ENCODE assay signal across 21 mouse cellular contexts in the genomic region with DNA sequence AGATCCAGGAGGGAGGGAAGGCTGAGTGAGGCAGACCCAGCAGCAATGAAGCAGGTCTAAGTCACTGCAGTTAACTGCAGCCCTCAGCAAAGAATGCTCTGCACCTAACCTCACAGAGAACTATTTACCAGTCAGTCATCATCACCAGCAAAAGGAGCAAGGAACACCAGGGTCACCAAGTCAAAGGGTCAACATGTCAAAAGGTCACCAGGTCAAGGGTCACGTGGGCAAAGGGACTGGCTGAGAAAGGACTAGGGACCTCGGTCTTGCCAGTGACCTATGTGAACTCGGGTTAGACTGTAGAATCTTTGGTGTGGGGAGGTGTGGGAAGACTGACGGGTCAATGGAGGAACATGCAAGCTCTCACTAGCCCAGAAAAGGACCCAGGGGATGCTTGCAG. TPM values are rescaled to one million over a fixed set of nuclear protein-coding genes. Genes with fewer than 3 reads are reported as not detected.
A peak's percentile ranks its signal among the peaks of the same experiment; 100 is the strongest.
DNase-seq lines count a peak whose midpoint lies in the region; ATAC-seq and TF ChIP-seq lines count a peak whose summit lies in the region.
"Had no signal": no experiment of that assay in that cellular context is flagged by ENCODE, and none has a peak within 500 bp of the region (broad histone marks: within the 10 kb centered on the region; RNA-seq: fewer than 3 reads in every experiment).

No protein-coding gene starts in this region.

- ATAC-seq in kidney, embryonic 14.5 days (ENCODE audit: low FRiP score, low TSS enrichment): no peak
- no peak for ATAC-seq in liver, embryonic 11.5 days (replicated peaks; ENCODE audit: low FRiP score)
- ATAC-seq in kidney, postnatal 0 days (replicated peaks; ENCODE audit: low FRiP score, low read depth): 0 out of 2 replicates have a peak, but pooled peaks have one; percentile 43
- ATAC-seq: forebrain, embryonic 14.5 days; hindbrain, embryonic 16.5 days; Patski had no signal

- no peak overlapping the region for H3K4me2 ChIP-seq in kidney, embryonic 14.5 days (replicated peaks; ENCODE audit: low read depth, low read length)
- H3K4me2 ChIP-seq in liver, embryonic 11.5 days: no peak overlapping the region
- no peak overlapping the region for H3K4me2 ChIP-seq in kidney, postnatal 0 days (ENCODE audit: low read length)
- H3K4me2 ChIP-seq: embryonic facial prominence, embryonic 15.5 days; heart, embryonic 12.5 days had no signal

- peak; percentile 7 for DNase-seq in kidney, adult 11 months
- DNase-seq in liver, adult 2 months (ENCODE audit: extremely low read depth, low read depth, low spot score): peak; percentile 74
- DNase-seq in liver, embryonic 11.5 days (ENCODE audit: low spot score): no peak
- peak; percentile 40 for DNase-seq in embryo, embryonic 9.5 days (ENCODE audit: extremely low spot score)
- DNase-seq in kidney, postnatal 0 days (ENCODE audit: low spot score): no peak
- DNase-seq in adipocyte (ENCODE audit: low spot score): no peak
- no peak for DNase-seq in T-cell, adult 2 months (ENCODE audit: low spot score)
- DNase-seq: adrenal gland, adult 8-10 months; adrenal gland, postnatal 36 days; cerebellum, adult 8-10 months; gastrocnemius, postnatal 25 days had no signal

- TF ChIP-seq CTCF in liver, adult 2 months (IDR thresholded peaks at IDR 0.05; ENCODE audit: low read depth, low read length): no peak
- no peak for TF ChIP-seq CTCF in kidney, postnatal 0 days (IDR thresholded peaks at IDR 0.05; ENCODE audit: low read depth)

- H3K4me1 ChIP-seq in kidney, embryonic 14.5 days (ENCODE audit: control insufficient read depth, insufficient read depth, low read length): no peaks in the 10 kb centered on the region
- H3K4me1 ChIP-seq in liver, adult 2 months (ENCODE audit: control insufficient read depth, insufficient read depth, low read length): no peaks in the 10 kb centered on the region
- H3K4me1 ChIP-seq in liver, embryonic 11.5 days (replicated peaks; ENCODE audit: control insufficient read depth, insufficient read depth, low read length): peaks cover 14% of the 10 kb centered on the region; the same call in 1 of the 2 replicates
- H3K4me1 ChIP-seq in kidney, postnatal 0 days (replicated peaks; ENCODE audit: insufficient read depth, low read length): no peaks in the 10 kb centered on the region
- H3K4me1 ChIP-seq: embryonic facial prominence, embryonic 15.5 days; forebrain, embryonic 10.5 days had no signal

- H3K4me3 ChIP-seq in kidney, embryonic 14.5 days (ENCODE audit: low read length): no peak overlapping the region
- H3K4me3 ChIP-seq in liver, adult 2 months (ENCODE audit: insufficient read depth, low read depth, low read length): no peak overlapping the region
- no peak overlapping the region for H3K4me3 ChIP-seq in liver, embryonic 11.5 days (ENCODE audit: low read depth, low read length)
- no peak overlapping the region for H3K4me3 ChIP-seq in kidney, postnatal 0 days (replicated peaks; ENCODE audit: low read depth, low read length)
- H3K4me3 ChIP-seq: embryonic facial prominence, embryonic 15.5 days; erythroblast, embryonic 14.5 days; forebrain, embryonic 10.5 days; gastrocnemius, adult 2 months; heart, embryonic 12.5 days had no signal

- no peak overlapping the region for H3K9ac ChIP-seq in kidney, embryonic 14.5 days (ENCODE audit: low read depth, low read length)
- no peak overlapping the region for H3K9ac ChIP-seq in liver, adult 2 months (ENCODE audit: low read depth, low read length)
- no peak overlapping the region for H3K9ac ChIP-seq in liver, embryonic 11.5 days (ENCODE audit: low read depth, low read length)
- no peak overlapping the region for H3K9ac ChIP-seq in kidney, postnatal 0 days (ENCODE audit: low read depth, low read length)
- H3K9ac ChIP-seq: embryonic facial prominence, embryonic 15.5 days; heart, embryonic 12.5 days had no signal

- H3K36me3 ChIP-seq in kidney, embryonic 14.5 days (ENCODE audit: control insufficient read depth, insufficient read depth, low read length): peaks cover 67% of the 10 kb centered on the region
- peaks cover 21% of the 10 kb centered on the region for H3K36me3 ChIP-seq in liver, adult 2 months (ENCODE audit: control insufficient read depth, insufficient read depth, low read length)
- H3K36me3 ChIP-seq in liver, embryonic 11.5 days (ENCODE audit: control insufficient read depth, insufficient read depth, low read length): peaks cover 26% of the 10 kb centered on the region; the same call in 1 of the 2 replicates
- H3K36me3 ChIP-seq in kidney, postnatal 0 days (ENCODE audit: insufficient read depth, low read length): peaks cover 33% of the 10 kb centered on the region

- H3K27me3 ChIP-seq in kidney, embryonic 14.5 days (ENCODE audit: control insufficient read depth, insufficient read depth, low read length): no peaks in the 10 kb centered on the region
- H3K27me3 ChIP-seq in liver, adult 2 months (ENCODE audit: control insufficient read depth, insufficient read depth, low read length): no peaks in the 10 kb centered on the region
- H3K27me3 ChIP-seq in liver, embryonic 11.5 days (replicated peaks; ENCODE audit: control insufficient read depth, insufficient read depth, low read length): no peaks in the 10 kb centered on the region
- no peaks in the 10 kb centered on the region for H3K27me3 ChIP-seq in kidney, postnatal 0 days (ENCODE audit: insufficient read depth, low read length)
- H3K27me3 ChIP-seq: CH12.LX; embryonic facial prominence, embryonic 15.5 days; heart, embryonic 12.5 days; Patski had no signal

- WGBS in kidney, embryonic 14.5 days: 71% methylated on average over 4 of the region's 4 CpGs
- 30% methylated on average over 4 of the region's 4 CpGs for WGBS in liver, adult 2 months
- 76% methylated on average over 4 of the region's 4 CpGs for WGBS in liver, embryonic 11.5 days
- 64% methylated on average over 4 of the region's 4 CpGs for WGBS in kidney, postnatal 0 days

- no peaks in the 10 kb centered on the region for H3K79me2 ChIP-seq in liver, adult 2 months (ENCODE audit: control insufficient read depth, insufficient read depth, low read length)

- no peaks in the 10 kb centered on the region for H3K9me3 ChIP-seq in kidney, embryonic 14.5 days (ENCODE audit: control insufficient read depth, low read length)
- no peaks in the 10 kb centered on the region for H3K9me3 ChIP-seq in liver, embryonic 11.5 days (ENCODE audit: control insufficient read depth, low read length)
- no peaks in the 10 kb centered on the region for H3K9me3 ChIP-seq in kidney, postnatal 0 days (replicated peaks; ENCODE audit: low read length)
- H3K9me3 ChIP-seq: embryonic facial prominence, embryonic 15.5 days; forebrain, embryonic 10.5 days; heart, embryonic 12.5 days had no signal

- H3K27ac ChIP-seq in kidney, embryonic 14.5 days (ENCODE audit: low read depth, low read length): no peak overlapping the region
- H3K27ac ChIP-seq in liver, adult 2 months (replicated peaks; ENCODE audit: insufficient read depth, low read depth, low read length): no peak overlapping the region
- H3K27ac ChIP-seq in liver, embryonic 11.5 days (ENCODE audit: low read depth, low read length): no peak overlapping the region
- no peak overlapping the region for H3K27ac ChIP-seq in kidney, postnatal 0 days
- H3K27ac ChIP-seq: embryonic facial prominence, embryonic 15.5 days; forebrain, embryonic 10.5 days; gastrocnemius, adult 2 months had no signal

- TF ChIP-seq POLR2A in liver, adult 2 months (IDR thresholded peaks at IDR 0.05; ENCODE audit: extremely low read depth, insufficient read depth, low read length): no peak

RNA-seq across cellular contexts. Expression of a gene that starts 25.5 kb away (rescaled TPM):
- polyA plus RNA-seq in kidney, embryonic 14.5 days (2014; fragmentation: Nextera tagmentation; extraction: Ambion mirVana): 33.4 and 52.7 TPM in 2 replicates
- total RNA-seq in liver, adult 2 months (2014; rRNA removed): 12.8 and 19.1 TPM in 2 replicates
- 14.4 and 21.9 TPM in 2 replicates for polyA plus RNA-seq in liver, adult 2 months (2012; rRNA removed)
- polyA plus RNA-seq in liver, embryonic 11.5 days (2014; fragmentation: Nextera tagmentation; extraction: Ambion mirVana): 56.3 and 63.7 TPM in 2 replicates
- 28.4 and 32.3 TPM in 2 replicates for polyA plus RNA-seq in kidney, postnatal 0 days (2015; fragmentation: Nextera tagmentation; extraction: Ambion mirVana)

Comparison
In these comparisons a context has a peak if more than half of its experiments do, and no peak if none do; other contexts are left out.
1. DNase-seq: peak in kidney, adult 11 months (single experiment), liver, adult 2 months (single experiment) and embryo, embryonic 9.5 days (single experiment); none in liver, embryonic 11.5 days (single experiment), kidney, postnatal 0 days (single experiment), adipocyte (single experiment) and T-cell, adult 2 months (single experiment).